Mouse (Mus musculus): Measurements from ENCODE around the gene Nprl2. TPM values are rescaled to one million over a fixed set of nuclear protein-coding genes. Genes with fewer than 3 reads are reported as not detected.

The Nprl2 gene
- polyA plus RNA-seq, 1 experiment from 2014 or later: 31.6 TPM

Other genes with a start within 250 kb of the Nprl2 start
- 14.7 and 14.9 TPM in 2 replicates for gene Cish, start 246.2 kb upstream of the Nprl2 start, polyA plus RNA-seq (2014; fragmentation: Nextera tagmentation; extraction: Ambion mirVana)
- gene Hemk1, start 203.9 kb upstream of the Nprl2 start, polyA plus RNA-seq (2014; fragmentation: Nextera tagmentation; extraction: Ambion mirVana): 13.6 and 14.2 TPM in 2 replicates
- gene 6430571L13Rik, start 201.6 kb upstream of the Nprl2 start, polyA plus RNA-seq (2014; fragmentation: Nextera tagmentation; extraction: Ambion mirVana): 0.51 and 1.1 TPM in 2 replicates
- 3.0 and 5.6 TPM in 2 replicates for gene Cacna2d2, start 142.6 kb upstream of the Nprl2 start, polyA plus RNA-seq (2014; fragmentation: Nextera tagmentation; extraction: Ambion mirVana)
- gene Tmem115, start 8.3 kb upstream of the Nprl2 start, polyA plus RNA-seq (2014; fragmentation: Nextera tagmentation; extraction: Ambion mirVana): 38.6 and 39.7 TPM in 2 replicates
- gene Cyb561d2, start within 50 bp of the Nprl2 start, polyA plus RNA-seq (2014; fragmentation: Nextera tagmentation; extraction: Ambion mirVana): 17.6 and 22.8 TPM in 2 replicates
- gene Zmynd10, start 5.1 kb downstream of the Nprl2 start, polyA plus RNA-seq (2014; fragmentation: Nextera tagmentation; extraction: Ambion mirVana): 0.27 TPM in 1 of 2 replicates, not detected in the other
- gene Rassf1, start 9.3 kb downstream of the Nprl2 start, polyA plus RNA-seq (2014; fragmentation: Nextera tagmentation; extraction: Ambion mirVana): 42.5 and 47.7 TPM in 2 replicates
- 49.0 and 53.0 TPM in 2 replicates for gene Tusc2, start 21.0 kb downstream of the Nprl2 start, polyA plus RNA-seq (2014; fragmentation: Nextera tagmentation; extraction: Ambion mirVana)
- gene Hyal2, start 25.7 kb downstream of the Nprl2 start, polyA plus RNA-seq (2014; fragmentation: Nextera tagmentation; extraction: Ambion mirVana): 94.1 and 103 TPM in 2 replicates
- gene Hyal1, start 34.7 kb downstream of the Nprl2 start, polyA plus RNA-seq (2014; fragmentation: Nextera tagmentation; extraction: Ambion mirVana): 4.4 and 4.6 TPM in 2 replicates
- gene Naa80, start 36.7 kb downstream of the Nprl2 start, polyA plus RNA-seq (2014; fragmentation: Nextera tagmentation; extraction: Ambion mirVana): 10.0 and 14.9 TPM in 2 replicates
- gene Hyal3, start 38.6 kb downstream of the Nprl2 start, polyA plus RNA-seq (2014; fragmentation: Nextera tagmentation; extraction: Ambion mirVana): 0.46 and 0.53 TPM in 2 replicates
- gene Ifrd2, start 45.4 kb downstream of the Nprl2 start, polyA plus RNA-seq (2014; fragmentation: Nextera tagmentation; extraction: Ambion mirVana): 44.6 and 45.7 TPM in 2 replicates
- gene Sema3b, start 67.0 kb downstream of the Nprl2 start, polyA plus RNA-seq (2014; fragmentation: Nextera tagmentation; extraction: Ambion mirVana): 6.5 and 7.2 TPM in 2 replicates
- 379 and 410 TPM in 2 replicates for gene Gnai2, start 93.1 kb downstream of the Nprl2 start, polyA plus RNA-seq (2014; fragmentation: Nextera tagmentation; extraction: Ambion mirVana)
- gene Slc38a3, start 127.3 kb downstream of the Nprl2 start, polyA plus RNA-seq (2014; fragmentation: Nextera tagmentation; extraction: Ambion mirVana): 2.7 TPM in 2 replicates
- 0.63 and 1.7 TPM in 2 replicates for gene Gnat1, start 137.5 kb downstream of the Nprl2 start, polyA plus RNA-seq (2014; fragmentation: Nextera tagmentation; extraction: Ambion mirVana)
- gene Sema3f, start 168.2 kb downstream of the Nprl2 start, polyA plus RNA-seq (2014; fragmentation: Nextera tagmentation; extraction: Ambion mirVana): 4.6 and 6.2 TPM in 2 replicates
- 116 and 118 TPM in 2 replicates for gene Rbm5, start 228.8 kb downstream of the Nprl2 start, polyA plus RNA-seq (2014; fragmentation: Nextera tagmentation; extraction: Ambion mirVana)